Mouse (Mus musculus): ENCODE measurements around the gene Trim6.

DNA sequence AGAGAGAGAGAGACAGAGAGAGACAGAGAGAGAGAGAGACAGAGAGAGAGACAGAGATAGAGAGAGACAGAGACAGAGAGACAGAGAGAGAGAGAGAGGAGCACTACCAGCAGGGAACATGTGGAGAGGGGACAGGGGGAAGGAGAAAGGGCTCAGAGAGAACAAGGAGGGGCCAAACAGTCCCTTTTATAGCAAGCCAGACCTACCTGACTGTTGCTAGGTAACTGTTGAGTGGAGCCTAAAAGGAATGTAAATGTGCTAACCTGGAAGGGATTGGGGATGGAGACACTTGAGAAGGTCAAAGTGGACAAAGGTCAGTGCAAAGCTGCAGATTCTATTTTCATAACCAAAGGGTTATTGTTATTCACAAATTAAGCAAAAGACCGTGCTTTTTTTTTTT lies 25.0 kb downstream of the Trim6 start:
- TF ChIP-seq CTCF (IDR thresholded peaks at IDR 0.05; ENCODE audit: borderline replicate concordance, extremely low read depth, insufficient read depth, insufficient read length) (no peak), POLR2A (IDR thresholded peaks at IDR 0.05; ENCODE audit: borderline replicate concordance, extremely low read depth, insufficient read depth, insufficient read length, poor library complexity, severe bottlenecking) (no peak)

Measured in brain, embryonic 14.5 days (tissue).